Mouse (Mus musculus) mature B cell (primary cell): ENCODE data around the gene Ireb2.
"Not testable (repeated sequence)": the region's sequence is repeated elsewhere in the genome, so short reads cannot be mapped to it uniquely, and the experiment has no call there.

ENCODE experiments used
- in situ Hi-C: fragments of 300-500 bp; cut with MboI; formaldehyde crosslinking; loops from 2 replicates; pipeline ENCODE4 v1.14.3; 2019

Gene Ireb2

DNA sequence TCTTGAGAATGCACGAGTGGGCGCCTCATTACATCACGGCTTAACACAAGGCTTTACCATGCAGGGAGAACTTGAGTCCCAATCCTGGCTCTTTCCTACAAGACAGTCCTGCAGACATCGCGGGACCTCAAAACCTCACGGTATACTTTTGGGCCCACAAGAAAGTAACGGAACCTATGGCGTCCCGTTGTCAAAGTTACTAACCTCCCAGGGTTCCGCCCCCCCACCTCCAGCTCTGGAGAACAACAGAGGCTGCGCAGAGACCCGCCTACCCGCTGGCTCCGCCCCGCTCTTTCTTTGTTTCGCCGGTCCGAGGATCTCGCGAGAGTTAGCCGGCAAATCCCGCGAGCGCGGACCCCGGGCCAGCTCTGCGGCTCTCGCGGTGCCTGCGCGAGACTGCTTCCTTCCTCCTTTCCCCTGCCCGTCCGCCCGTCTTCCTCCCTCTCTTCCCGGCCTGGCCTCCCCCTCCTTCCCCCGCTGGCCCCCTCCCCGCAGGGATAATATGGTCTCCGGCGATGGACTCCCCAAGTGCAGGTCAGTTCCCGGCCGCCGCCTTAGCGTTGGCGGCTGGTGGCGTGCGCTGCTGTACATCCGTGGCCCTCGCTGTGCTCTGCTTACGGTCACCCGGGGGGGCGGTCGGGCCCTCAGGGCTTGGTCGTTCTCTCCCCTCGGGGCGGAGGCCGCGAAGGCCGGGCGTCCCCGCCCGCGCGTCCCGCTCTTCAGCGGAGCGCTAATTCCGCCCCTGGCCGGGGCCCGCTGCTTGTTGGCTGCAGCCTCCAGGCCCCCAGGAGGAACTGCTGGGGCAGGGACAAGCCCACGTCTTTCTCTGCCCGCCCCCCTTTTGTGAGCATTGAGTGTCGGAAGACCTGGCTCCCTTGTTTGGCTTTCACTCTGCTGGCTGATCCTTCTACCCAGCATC, at the start of gene Ireb2:
TSS of gene Ireb2 (plus strand) at position 427 of the 919 bp plus-strand sequence.
- in situ Hi-C loops: no loop called here

GRCm38 (mm10) chr9:54816508-54817201, 46.9 kb upstream of the Ireb2 start:
- in situ Hi-C loops: no loop called here

GRCm38 (mm10) chr9:54821442-54822100, 42.0 kb upstream of the Ireb2 start:
- in situ Hi-C loops: no loop called here

DNA sequence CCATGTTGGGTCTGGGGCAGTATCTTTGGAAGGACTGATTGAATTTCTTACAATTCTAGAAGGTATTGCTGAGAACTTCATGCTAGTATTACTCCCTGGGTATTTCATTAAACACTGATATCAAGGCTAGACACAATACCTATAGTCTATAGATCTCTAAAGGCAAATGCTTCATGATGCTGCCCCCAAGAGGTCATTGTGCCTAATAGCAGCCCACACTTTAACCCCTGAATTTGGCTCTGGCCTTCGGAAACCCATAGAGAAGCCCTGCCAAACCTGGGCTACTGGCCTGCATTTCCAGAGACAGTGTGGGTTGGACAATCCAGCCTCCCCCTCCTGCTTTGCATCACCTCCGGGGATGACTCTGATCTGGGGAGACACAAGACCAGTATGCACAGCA, 33.8 kb upstream of the Ireb2 start:
- in situ Hi-C loops: no loop called here

DNA sequence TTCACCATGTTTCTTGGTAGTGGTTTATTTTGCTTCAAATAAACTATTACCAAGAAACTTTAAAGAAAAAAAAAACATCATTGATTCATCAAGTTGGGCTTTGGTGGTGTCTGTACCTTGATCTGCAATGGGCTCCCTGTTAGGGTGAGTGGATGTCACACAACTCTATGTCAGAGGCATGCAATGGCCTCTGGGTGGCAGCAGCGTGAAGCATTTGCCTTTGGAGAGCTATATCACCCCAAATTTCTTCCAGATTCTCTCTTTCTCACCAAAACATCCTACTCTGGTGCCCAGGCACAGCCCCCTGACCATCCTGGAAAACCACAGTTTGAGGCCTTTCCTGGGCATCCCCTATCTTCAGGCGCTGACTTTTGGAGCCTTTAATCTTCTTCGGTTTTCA, 33.0 kb upstream of the Ireb2 start:
- in situ Hi-C loops: no loop called here

- in situ Hi-C loops: no loop called here
Measured at GRCm38 (mm10) chr9:54833831-54834230, 29.8 kb upstream of the Ireb2 start.

- in situ Hi-C loops: not testable (repeated sequence)
Measured at GRCm38 (mm10) chr9:54835951-54836717, 27.5 kb upstream of the Ireb2 start.

DNA sequence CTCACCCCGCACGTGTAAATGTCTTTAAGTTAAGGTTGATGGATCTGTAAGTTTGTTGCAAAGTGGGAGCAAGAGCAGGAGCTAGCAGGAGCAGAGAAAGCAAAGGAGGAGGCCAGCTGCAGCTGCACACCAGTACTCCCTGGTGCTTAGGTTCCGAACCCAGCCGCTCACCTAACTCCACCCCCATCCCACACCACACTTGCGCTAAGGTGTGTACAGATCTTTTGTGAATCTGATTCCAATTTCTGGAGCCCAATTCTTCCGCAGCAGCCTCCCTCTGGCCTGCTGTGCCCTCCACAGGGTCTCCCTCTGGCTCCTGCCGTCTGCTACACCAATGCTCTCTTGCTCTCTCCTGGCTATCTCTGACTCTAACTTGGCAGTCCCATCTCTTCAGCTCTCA, 25.8 kb upstream of the Ireb2 start:
- in situ Hi-C loops: no loop called here

- in situ Hi-C loops: no loop called here
Measured at GRCm38 (mm10) chr9:54840145-54840544, 23.4 kb upstream of the Ireb2 start.

DNA sequence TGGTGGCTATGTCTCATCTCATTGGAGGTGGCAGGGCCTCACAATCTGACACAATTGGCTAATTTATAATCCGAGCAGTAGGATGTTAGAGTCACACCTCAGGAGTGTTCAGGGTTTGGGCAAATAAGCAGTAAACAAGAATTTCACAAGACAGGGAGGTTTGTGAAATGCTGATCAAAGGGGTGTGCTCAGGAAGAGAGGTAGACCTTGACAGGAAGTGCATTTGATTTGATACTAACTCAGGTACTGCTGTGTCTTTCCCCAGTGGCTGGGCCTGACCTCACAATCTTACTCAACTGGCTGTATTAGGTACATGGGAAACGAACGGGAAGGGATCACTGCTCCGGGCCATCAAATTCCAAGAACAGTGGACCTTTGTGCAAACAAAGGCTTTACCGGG, 21.3 kb upstream of the Ireb2 start:
- in situ Hi-C loops: no loop called here

DNA sequence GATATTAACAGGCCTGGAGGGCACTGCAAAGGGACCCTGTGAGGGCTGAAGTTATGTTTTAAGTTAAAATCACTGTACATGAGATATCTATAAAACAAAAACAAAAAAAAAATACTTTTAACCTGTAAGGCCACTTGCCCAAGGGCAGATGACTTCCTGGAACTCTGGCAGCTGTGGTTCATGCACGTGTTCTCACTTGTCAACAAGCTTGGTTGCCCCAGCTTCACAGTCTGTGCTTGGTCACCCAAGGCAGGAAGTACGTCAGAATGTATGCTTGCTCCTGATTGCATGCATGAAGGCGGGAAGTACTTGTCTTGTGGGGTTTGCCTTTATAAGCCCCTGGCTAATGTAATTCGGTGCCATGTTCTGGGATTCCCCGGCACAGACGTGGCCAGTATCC, 19.7 kb upstream of the Ireb2 start:
- in situ Hi-C loops: no loop called here

- in situ Hi-C loops: no loop called here
Measured at GRCm38 (mm10) chr9:54844556-54845176, 18.9 kb upstream of the Ireb2 start.

DNA sequence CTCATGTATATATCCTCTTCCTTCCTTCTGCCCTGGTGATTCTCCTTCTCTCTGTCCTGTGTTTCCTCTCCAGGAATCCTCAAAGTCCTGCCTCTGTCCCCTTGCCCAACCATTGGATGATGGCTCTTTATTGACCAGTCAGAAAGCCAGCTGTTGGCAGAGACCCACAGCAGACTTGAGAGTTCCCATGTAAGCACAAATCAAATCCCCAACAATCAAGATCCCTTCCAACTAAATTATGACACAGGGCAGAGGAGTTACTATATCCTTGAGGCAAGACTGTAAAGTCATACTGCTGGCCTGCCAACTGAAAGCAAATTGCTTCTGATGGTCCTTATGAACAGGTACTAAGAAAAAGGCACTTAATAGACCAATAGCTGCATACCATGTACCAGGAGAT, 15.4 kb upstream of the Ireb2 start:
- in situ Hi-C loops: no loop called here

GRCm38 (mm10) chr9:54853036-54853435, 10.6 kb upstream of the Ireb2 start:
- in situ Hi-C loops: not testable (repeated sequence)

- in situ Hi-C loops: no loop called here
Measured at GRCm38 (mm10) chr9:54853619-54854018, 10.0 kb upstream of the Ireb2 start.

- in situ Hi-C loops: no loop called here
Measured at GRCm38 (mm10) chr9:54855638-54856037, 8.0 kb upstream of the Ireb2 start.

DNA sequence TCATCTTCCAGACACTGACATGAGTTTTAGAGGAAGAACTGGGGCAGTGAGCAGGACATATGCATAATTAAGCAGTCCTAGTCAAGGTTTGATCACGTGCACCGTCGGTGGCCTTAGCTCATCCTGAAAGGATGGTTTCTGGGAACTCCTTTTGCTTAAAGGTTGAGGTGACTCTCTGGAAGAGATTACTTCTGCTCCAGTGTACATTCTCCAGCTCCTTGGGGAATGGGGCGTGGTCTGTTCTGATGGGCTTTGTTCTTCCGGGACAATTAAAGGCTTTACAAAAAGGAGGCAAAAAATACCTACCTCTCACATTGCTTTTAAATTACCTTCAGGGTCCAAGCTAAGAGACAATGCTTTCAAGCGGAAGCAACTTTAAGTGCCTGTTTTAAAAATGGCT, 7.5 kb upstream of the Ireb2 start:
- in situ Hi-C loops: no loop called here

DNA sequence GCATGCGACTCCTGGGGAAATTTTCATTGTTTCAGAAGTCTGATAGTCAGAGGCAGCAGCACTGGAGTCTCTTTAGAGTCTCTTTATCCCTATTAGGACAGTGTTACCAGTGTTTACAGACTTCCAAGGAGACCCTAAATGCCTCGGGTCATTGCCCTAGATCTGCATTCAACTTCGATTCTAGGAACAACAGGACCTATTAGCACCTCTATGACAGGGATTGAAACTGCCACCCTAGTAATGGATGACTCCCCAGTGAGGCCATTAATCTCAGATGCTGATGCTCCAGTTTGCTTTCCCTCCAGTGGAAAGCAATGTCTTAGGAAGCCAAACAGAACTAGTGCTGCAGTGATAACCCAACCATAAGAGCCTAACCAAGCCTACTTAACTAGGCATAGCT, 6.1 kb upstream of the Ireb2 start:
- in situ Hi-C loops: no loop called here

GRCm38 (mm10) chr9:54860526-54860925, 3.1 kb upstream of the Ireb2 start:
- in situ Hi-C loops: no loop called here

- in situ Hi-C loops: no loop called here
Measured at GRCm38 (mm10) chr9:54878759-54879158, 15.2 kb downstream of the Ireb2 start.

DNA sequence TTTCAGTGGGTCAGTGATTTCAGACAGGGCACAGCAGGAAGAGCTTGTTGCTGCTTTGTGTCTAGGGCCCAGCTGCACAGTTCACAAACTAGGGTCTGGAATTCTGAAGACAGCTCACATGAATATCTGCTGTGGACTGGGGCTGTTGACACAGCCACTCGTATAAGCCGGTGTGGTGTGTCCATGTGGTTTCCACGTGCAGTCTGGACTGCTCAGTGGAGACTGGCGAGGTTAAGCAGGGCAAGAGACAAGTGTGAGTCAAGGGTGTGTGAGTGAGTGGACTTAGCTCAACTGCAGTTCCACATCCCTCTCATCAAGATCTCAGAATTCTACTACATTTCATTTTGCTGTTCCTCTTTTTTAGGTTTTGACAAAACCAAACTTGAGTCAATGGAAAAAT, 28.5 kb downstream of the Ireb2 start:
- in situ Hi-C loops: no loop called here
